Mouse (Mus musculus): Measurements from ENCODE around the gene Ccl2. TPM values are rescaled to one million over a fixed set of nuclear protein-coding genes. Genes with fewer than 3 reads are reported as not detected.

Gene Ccl2
- polyA plus RNA-seq, 1 experiment from 2014 or later: 11.4 TPM

GRCm38 (mm10) chr11:82034446-82034845, 925 bp upstream of the Ccl2 start:
- WGBS: 73% methylated on average over 7 of the region's 7 CpGs
- peaks cover 8 to 18% of the 10 kb centered on the region in 2 experiments; a peak in 3 of 4 replicates for H3K4me1 ChIP-seq (ENCODE audit: control insufficient read depth in 2 of 2, insufficient read depth in 2 of 2, low read length in 2 of 2)
- H3K9ac ChIP-seq (ENCODE audit: low read length): no peak overlapping the region
- H3K4me3 ChIP-seq (ENCODE audit: control insufficient read depth in 1 of 2, insufficient read depth in 1 of 2, low read depth in 1 of 2, low read length in 2 of 2): no peak overlapping the region
- H3K36me3 ChIP-seq (ENCODE audit: control insufficient read depth, insufficient read depth, low read length): no peaks in the 10 kb centered on the region
- no peak overlapping the region for H3K4me2 ChIP-seq (ENCODE audit: low read length)
- H3K9me3 ChIP-seq (ENCODE audit: control insufficient read depth, low read length): no peaks in the 10 kb centered on the region
- no peaks in the 10 kb centered on the region for H3K27me3 ChIP-seq (ENCODE audit: control insufficient read depth, insufficient read depth, low read length)
- peak overlapping the region in 1 of 2 experiments; percentile 55; a peak in 2 of 4 replicates for H3K27ac ChIP-seq (replicated peaks in 1 of 2; ENCODE audit: control insufficient read depth in 1 of 2, insufficient read depth in 1 of 2, low read depth in 2 of 2, low read length in 2 of 2)
- ATAC-seq (ENCODE audit: insufficient number of reproducible peaks, insufficient read depth, low FRiP score, low read depth): no peak

DNA sequence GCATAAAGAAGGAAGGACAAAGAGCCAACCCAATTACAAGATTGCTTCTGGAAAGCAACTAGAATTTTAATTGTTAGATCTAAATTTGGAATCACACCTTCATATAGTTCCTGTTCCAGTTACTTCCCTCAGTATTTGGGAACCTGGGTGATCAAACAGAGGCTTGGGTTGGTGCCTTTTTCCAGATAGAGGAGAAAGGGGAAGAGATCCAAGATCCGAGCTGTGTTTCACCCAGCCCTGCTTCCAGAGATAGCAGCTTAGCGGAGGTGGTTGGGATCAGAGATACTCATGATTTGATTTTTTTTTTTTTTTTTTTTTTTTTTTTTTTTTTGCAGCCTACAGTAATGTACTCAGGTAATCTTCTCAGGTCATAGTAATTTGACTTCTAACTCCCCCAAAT, 486 bp downstream of the Ccl2 start:
- H3K4me3 ChIP-seq (ENCODE audit: control insufficient read depth in 1 of 2, insufficient read depth in 1 of 2, low read depth in 1 of 2, low read length in 2 of 2): no peak overlapping the region
- H3K4me1 ChIP-seq (ENCODE audit: control insufficient read depth in 2 of 2, insufficient read depth in 2 of 2, low read length in 2 of 2): peaks cover 8 to 18% of the 10 kb centered on the region in 2 experiments; a peak in 3 of 4 replicates
- no peak overlapping the region for H3K9ac ChIP-seq (ENCODE audit: low read length)
- H3K4me2 ChIP-seq (ENCODE audit: low read length): no peak overlapping the region
- H3K9me3 ChIP-seq (ENCODE audit: control insufficient read depth, low read length): no peaks in the 10 kb centered on the region
- H3K27me3 ChIP-seq (ENCODE audit: control insufficient read depth, insufficient read depth, low read length): no peaks in the 10 kb centered on the region
- ATAC-seq (ENCODE audit: insufficient number of reproducible peaks, insufficient read depth, low FRiP score, low read depth): no peak
- no peak overlapping the region; a peak in 1 of 4 replicates for H3K27ac ChIP-seq (replicated peaks in 1 of 2; ENCODE audit: control insufficient read depth in 1 of 2, insufficient read depth in 1 of 2, low read depth in 2 of 2, low read length in 2 of 2)
- no peaks in the 10 kb centered on the region for H3K36me3 ChIP-seq (ENCODE audit: control insufficient read depth, insufficient read depth, low read length)
- WGBS: 66% methylated on average over 2 of the region's 2 CpGs

GRCm38 (mm10) chr11:82038535-82038934, 3.2 kb downstream of the Ccl2 start, which contains the start of gene Gm17268:
TSS of gene Gm17268 (minus strand) at chr11:82038562.
- H3K4me3 ChIP-seq (ENCODE audit: control insufficient read depth in 1 of 2, insufficient read depth in 1 of 2, low read depth in 1 of 2, low read length in 2 of 2): no peak within 1 kb of the TSS
- H3K27me3 ChIP-seq (ENCODE audit: control insufficient read depth, insufficient read depth, low read length): no peaks in the 10 kb centered on the region
- no peaks in the 10 kb centered on the region for H3K36me3 ChIP-seq (ENCODE audit: control insufficient read depth, insufficient read depth, low read length)
- H3K27ac ChIP-seq (replicated peaks in 1 of 2; ENCODE audit: control insufficient read depth in 1 of 2, insufficient read depth in 1 of 2, low read depth in 2 of 2, low read length in 2 of 2): 0 out of 4 replicates have a peak within 1 kb of the TSS, but pooled peaks of 1 of the 2 experiments have one; percentile 4
- H3K9me3 ChIP-seq (ENCODE audit: control insufficient read depth, low read length): no peaks in the 10 kb centered on the region
- no peak within 1 kb of the TSS for H3K9ac ChIP-seq (ENCODE audit: low read length)
- H3K4me2 ChIP-seq (ENCODE audit: low read length): no peak within 1 kb of the TSS
- no peak for ATAC-seq (ENCODE audit: insufficient number of reproducible peaks, insufficient read depth, low FRiP score, low read depth)
- H3K4me1 ChIP-seq (ENCODE audit: control insufficient read depth in 2 of 2, insufficient read depth in 2 of 2, low read length in 2 of 2): peaks cover 4% of the 10 kb centered on the region in 2 experiments; a peak in 2 of 4 replicates
- 4% methylated on average over 2 of the region's 2 CpGs for WGBS

DNA sequence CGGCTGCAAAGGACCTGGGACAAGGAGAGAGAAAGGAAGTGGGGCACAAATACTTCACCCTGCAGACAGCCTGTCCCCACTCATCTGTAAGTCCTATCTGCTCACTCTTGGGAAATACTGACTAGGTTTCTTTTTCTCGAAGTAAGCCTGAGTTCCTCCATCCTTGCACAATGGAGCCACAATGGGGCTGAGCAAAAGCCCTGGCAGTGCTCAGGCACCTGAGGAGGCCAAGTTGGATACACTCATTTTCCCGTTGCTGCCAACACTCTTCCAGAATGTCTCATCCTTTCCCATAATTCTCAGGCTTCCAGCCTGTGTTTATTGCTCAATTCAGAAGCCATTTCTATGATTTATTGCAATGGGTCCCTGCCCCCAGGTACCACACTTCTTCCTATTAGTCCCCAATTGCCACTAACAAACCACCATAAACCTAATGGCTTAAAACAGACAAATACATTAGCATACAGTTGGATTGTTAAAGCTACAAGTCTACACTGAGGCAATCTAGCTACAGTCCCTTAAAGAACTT, 3.8 kb downstream of the Ccl2 start:
- WGBS: 54% methylated on average over 3 of the region's 3 CpGs
- Histone ChIP-seq H3K9me3 (ENCODE audit: control insufficient read depth, low read length) (no peaks in the 10 kb centered on the region), H3K27me3 (ENCODE audit: control insufficient read depth, insufficient read depth, low read length) (no peaks in the 10 kb centered on the region), H3K4me1 (ENCODE audit: control insufficient read depth in 2 of 2, insufficient read depth in 2 of 2, low read length in 2 of 2) (peaks cover 3 to 4% of the 10 kb centered on the region in 2 experiments; a peak in 2 of 4 replicates), H3K4me3 (ENCODE audit: control insufficient read depth in 1 of 2, insufficient read depth in 1 of 2, low read depth in 1 of 2, low read length in 2 of 2) (no peak overlapping the region), H3K9ac (ENCODE audit: low read length) (no peak overlapping the region), H3K36me3 (ENCODE audit: control insufficient read depth, insufficient read depth, low read length) (no peaks in the 10 kb centered on the region), H3K27ac (replicated peaks in 1 of 2; ENCODE audit: control insufficient read depth in 1 of 2, insufficient read depth in 1 of 2, low read depth in 2 of 2, low read length in 2 of 2) (0 out of 4 replicates have a peak overlapping the region, but pooled peaks of 1 of the 2 experiments have one; percentile 4), H3K4me2 (ENCODE audit: low read length) (no peak overlapping the region)
- ATAC-seq (ENCODE audit: insufficient number of reproducible peaks, insufficient read depth, low FRiP score, low read depth): no peak

DNA sequence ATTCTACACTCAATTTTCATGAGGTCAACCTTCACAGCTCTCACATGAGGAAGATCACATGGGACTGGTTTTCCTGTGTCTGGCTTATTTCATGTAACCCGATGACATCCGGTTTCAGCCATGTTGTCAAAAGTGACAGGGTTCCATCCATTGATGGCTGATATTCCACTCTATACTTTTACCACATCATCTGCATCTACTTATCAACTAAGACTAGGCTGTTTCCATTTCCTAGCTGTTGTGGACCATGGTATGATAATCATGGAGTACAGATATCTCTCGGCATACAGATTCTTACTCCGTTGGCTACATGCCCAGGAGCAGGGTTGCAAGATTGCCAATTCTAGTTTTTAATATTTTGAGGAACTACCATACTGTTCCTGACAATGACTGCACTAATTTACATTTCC, 6.3 kb downstream of the Ccl2 start:
- no peak overlapping the region for H3K9ac ChIP-seq (ENCODE audit: low read length)

DNA sequence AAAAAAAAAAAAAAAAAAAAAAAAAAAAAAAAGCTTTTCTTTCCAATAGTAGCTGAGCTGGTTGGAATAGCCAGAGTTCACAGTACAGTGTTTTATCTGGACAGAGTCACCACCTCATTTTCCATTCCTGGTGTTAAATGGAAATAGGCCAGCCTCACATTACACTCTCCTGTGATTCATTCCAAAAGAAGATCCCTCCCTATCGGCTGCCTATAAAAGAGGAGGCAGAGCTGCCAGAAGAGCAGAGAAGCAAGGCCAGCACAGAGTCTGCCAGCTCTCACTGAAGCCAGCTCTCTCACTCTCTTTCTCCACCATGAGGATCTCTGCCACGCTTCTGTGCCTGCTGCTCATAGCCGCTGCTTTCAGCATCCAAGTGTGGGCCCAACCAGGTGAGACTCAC, 10.1 kb downstream of the Ccl2 start, which contains the start of gene Ccl7:
Gene Ccl7, plus strand, starts transcription at position 242 of the 400 bp plus-strand sequence.
- ATAC-seq (ENCODE audit: insufficient number of reproducible peaks, insufficient read depth, low FRiP score, low read depth): 0 out of 2 replicates have a peak, but pooled peaks have one; percentile 21
- H3K4me2 ChIP-seq (ENCODE audit: low read length): no peak within 1 kb of the TSS
- WGBS: 56% methylated on average over 3 of the region's 3 CpGs

More for the DNA sequence above, 6.3 kb downstream of the Ccl2 start:
- 63% methylated on average over 4 of the region's 4 CpGs for WGBS
- no peak overlapping the region for H3K4me2 ChIP-seq (ENCODE audit: low read length)
- H3K4me1 ChIP-seq (ENCODE audit: control insufficient read depth in 2 of 2, insufficient read depth in 2 of 2, low read length in 2 of 2): peaks cover 0 to 2% of the 10 kb centered on the region in 2 experiments; a peak in 1 of 4 replicates
- no peak overlapping the region for H3K27ac ChIP-seq (replicated peaks in 1 of 2; ENCODE audit: control insufficient read depth in 1 of 2, insufficient read depth in 1 of 2, low read depth in 2 of 2, low read length in 2 of 2)
- H3K27me3 ChIP-seq (ENCODE audit: control insufficient read depth, insufficient read depth, low read length): no peaks in the 10 kb centered on the region
- H3K36me3 ChIP-seq (ENCODE audit: control insufficient read depth, insufficient read depth, low read length): no peaks in the 10 kb centered on the region
- H3K9me3 ChIP-seq (ENCODE audit: control insufficient read depth, low read length): no peaks in the 10 kb centered on the region
- no peak overlapping the region for H3K4me3 ChIP-seq (ENCODE audit: control insufficient read depth in 1 of 2, insufficient read depth in 1 of 2, low read depth in 1 of 2, low read length in 2 of 2)
- ATAC-seq (ENCODE audit: insufficient number of reproducible peaks, insufficient read depth, low FRiP score, low read depth): no peak

GRCm38 (mm10) chr11:82047746-82048415, 12.5 kb downstream of the Ccl2 start:
- Histone ChIP-seq H3K27ac (replicated peaks in 1 of 2; ENCODE audit: control insufficient read depth in 1 of 2, insufficient read depth in 1 of 2, low read depth in 2 of 2, low read length in 2 of 2) (no peak overlapping the region), H3K36me3 (ENCODE audit: control insufficient read depth, insufficient read depth, low read length) (no peaks in the 10 kb centered on the region), H3K4me3 (ENCODE audit: control insufficient read depth in 1 of 2, insufficient read depth in 1 of 2, low read depth in 1 of 2, low read length in 2 of 2) (no peak overlapping the region), H3K4me1 (ENCODE audit: control insufficient read depth in 2 of 2, insufficient read depth in 2 of 2, low read length in 2 of 2) (peaks cover 0 to 2% of the 10 kb centered on the region in 2 experiments; a peak in 1 of 4 replicates), H3K9me3 (ENCODE audit: control insufficient read depth, low read length) (no peaks in the 10 kb centered on the region), H3K27me3 (ENCODE audit: control insufficient read depth, insufficient read depth, low read length) (no peaks in the 10 kb centered on the region), H3K9ac (ENCODE audit: low read length) (no peak overlapping the region), H3K4me2 (ENCODE audit: low read length) (no peak overlapping the region)
- ATAC-seq (ENCODE audit: insufficient number of reproducible peaks, insufficient read depth, low FRiP score, low read depth): no peak
- WGBS: 39% methylated on average over 6 of the region's 6 CpGs

More for the DNA sequence above, 10.1 kb downstream of the Ccl2 start, which contains the start of gene Ccl7:
- H3K9me3 ChIP-seq (ENCODE audit: control insufficient read depth, low read length): no peaks in the 10 kb centered on the region
- H3K27me3 ChIP-seq (ENCODE audit: control insufficient read depth, insufficient read depth, low read length): no peaks in the 10 kb centered on the region
- H3K4me1 ChIP-seq (ENCODE audit: control insufficient read depth in 2 of 2, insufficient read depth in 2 of 2, low read length in 2 of 2): peaks cover 0 to 2% of the 10 kb centered on the region in 2 experiments; a peak in 1 of 4 replicates
- no peaks in the 10 kb centered on the region for H3K36me3 ChIP-seq (ENCODE audit: control insufficient read depth, insufficient read depth, low read length)
- H3K9ac ChIP-seq (ENCODE audit: low read length): no peak within 1 kb of the TSS
- peak within 1 kb of the TSS; percentile 51 to 52 for H3K27ac ChIP-seq (replicated peaks in 1 of 2; ENCODE audit: control insufficient read depth in 1 of 2, insufficient read depth in 1 of 2, low read depth in 2 of 2, low read length in 2 of 2)
- no peak within 1 kb of the TSS for H3K4me3 ChIP-seq (ENCODE audit: control insufficient read depth in 1 of 2, insufficient read depth in 1 of 2, low read depth in 1 of 2, low read length in 2 of 2)
